Mouse (Mus musculus) lung, postnatal 4 days (tissue): Measurements from ENCODE around the gene Klk1b4.

ENCODE experiments used
- DNase-seq, 2 experiments: peaks; one replicate each; pipeline ENCODE4 v3.0.0; 2021

The Klk1b4 gene

DNA sequence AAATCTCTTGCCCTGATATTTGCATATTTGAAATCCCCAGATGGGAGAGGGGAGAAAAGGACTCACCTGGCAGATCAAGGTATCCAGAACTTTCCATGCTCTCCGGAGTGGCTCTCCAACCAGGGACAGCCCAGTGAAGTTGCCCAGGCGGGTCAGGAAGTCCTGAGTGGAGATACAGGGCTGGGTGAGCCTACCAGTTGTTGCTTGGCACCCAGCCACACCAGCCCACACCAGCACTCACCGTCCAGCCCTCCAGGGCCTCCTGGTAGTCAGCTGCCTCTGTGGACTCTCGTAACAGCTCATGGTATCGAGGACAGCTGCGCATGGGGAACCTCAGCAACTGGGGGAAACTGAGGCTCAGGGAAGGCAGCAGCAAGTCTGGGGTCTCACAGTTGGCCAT, 47.7 kb downstream of the Klk1b4 start:
- DNase-seq = no peak

DNA sequence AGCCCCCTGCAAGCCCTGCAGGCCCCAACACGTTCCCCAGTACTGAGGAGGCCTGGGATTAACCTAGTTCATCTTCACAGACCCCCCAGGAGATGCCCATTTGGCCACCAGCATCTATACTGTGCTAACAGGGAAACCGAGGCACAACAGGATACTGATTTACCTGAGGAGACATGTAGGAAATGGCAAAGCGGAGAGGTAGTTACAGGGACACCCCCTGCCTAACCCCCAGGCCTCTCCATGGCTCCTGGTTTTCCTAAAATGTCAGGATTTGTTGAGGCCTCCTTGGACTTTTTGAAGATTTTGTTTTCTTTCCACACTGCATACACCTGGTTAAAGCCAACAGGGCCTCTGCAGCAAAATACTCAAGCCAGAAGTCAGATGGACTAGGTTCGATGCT, 50.0 kb downstream of the Klk1b4 start, which contains the start of gene Acp4:
Acp4 (minus strand) TSS at position 101 of the 400 bp plus-strand sequence.
- DNase-seq = no peak

DNA sequence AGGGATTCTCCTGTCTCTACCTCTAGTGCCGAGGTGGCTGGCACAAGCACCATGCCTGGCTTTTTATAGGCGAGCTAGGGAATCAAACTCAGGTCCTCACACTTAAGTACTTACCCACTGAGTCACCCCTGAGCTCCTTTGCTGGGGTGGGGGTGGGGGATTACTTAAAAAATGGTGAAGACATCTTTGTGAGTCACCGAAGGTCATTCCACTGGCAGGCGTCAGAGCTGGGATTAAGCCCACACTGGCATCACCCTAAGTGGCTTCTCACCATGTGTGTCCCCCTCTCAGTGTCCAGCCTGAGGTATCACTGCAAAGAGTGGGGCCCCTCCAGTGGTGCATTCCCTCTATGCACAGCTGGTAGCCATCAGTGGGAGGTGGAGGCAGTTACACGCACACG, 53.2 kb downstream of the Klk1b4 start:
- DNase-seq = no peak

DNA sequence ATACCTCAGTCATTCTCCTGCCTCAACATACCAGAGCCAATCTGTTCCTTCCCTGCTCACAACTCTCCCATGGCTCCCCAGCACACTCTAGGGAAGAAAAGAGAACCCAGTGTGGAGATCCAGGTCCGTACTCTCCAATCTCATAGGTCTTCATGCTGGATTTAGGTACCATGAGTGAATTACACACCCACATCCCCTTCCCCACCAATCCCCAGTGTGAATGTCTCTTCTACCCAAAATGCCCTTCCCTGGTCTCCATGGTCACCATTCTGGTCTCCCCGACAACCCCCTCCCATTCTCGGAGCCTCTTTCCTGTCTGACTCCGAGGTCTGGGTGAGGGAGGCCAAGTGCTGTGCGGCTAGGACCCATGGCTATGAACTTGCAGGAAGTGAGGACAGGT, 53.9 kb downstream of the Klk1b4 start, which contains the start of gene Gm15517:
Gm15517 (plus strand) TSS at position 301 of the 400 bp plus-strand sequence.
- DNase-seq = no peak
